Mouse (Mus musculus) liver, embryonic 16.5 days (tissue): Measurements from ENCODE around the gene Dmac2. TPM values are rescaled to one million over a fixed set of nuclear protein-coding genes. Genes with fewer than 3 reads are reported as not detected.

Experiments used
- ATAC-seq: fragments of 200-750 bp; cut with Nextera tagmentation; 2 replicates; pipeline ENCODE4 v1.8.0; 2017; ENCODE audit warnings: low read depth, mild to moderate bottlenecking, moderate number of reproducible peaks, moderate library complexity
- H3K27ac ChIP-seq: fragments of 300-500 bp; sonication (generic); 2 replicates; pipeline ENCODE4 v1.5.1; 2014; ENCODE audit warnings: mild to moderate bottlenecking, low read length
- H3K27me3 ChIP-seq: fragments of 300-500 bp; sonication (generic); 2 replicates; pipeline ENCODE4 v1.6.1; 2014; ENCODE audit warnings: low read depth, low read length, mixed read lengths; ENCODE audit not compliant: control insufficient read depth, insufficient read depth
- H3K36me3 ChIP-seq: fragments of 300-500 bp; sonication (generic); 2 replicates; pipeline ENCODE4 v1.6.1; 2014; ENCODE audit warnings: mild to moderate bottlenecking; ENCODE audit not compliant: control insufficient read depth, insufficient read depth
- H3K4me1 ChIP-seq: fragments of 300-500 bp; sonication (generic); 2 replicates; pipeline ENCODE4 v1.6.1; 2014; ENCODE audit warnings: low read depth, low read length, mixed read lengths; ENCODE audit not compliant: control insufficient read depth
- H3K4me2 ChIP-seq: fragments of 300-500 bp; sonication (generic); 2 replicates; pipeline ENCODE4 v1.6.1; 2014; ENCODE audit warnings: low read depth, low read length, mixed read lengths
- H3K4me3 ChIP-seq: fragments of 300-500 bp; sonication (generic); 2 replicates; pipeline ENCODE4 v1.5.1; 2014; ENCODE audit warnings: low read depth, mild to moderate bottlenecking, low read length
- H3K9ac ChIP-seq: fragments of 300-500 bp; sonication (generic); 2 replicates; pipeline ENCODE4 v1.6.1; 2014; ENCODE audit warnings: low read depth, low read length
- H3K9me3 ChIP-seq: fragments of 300-500 bp; sonication (generic); replicated peaks from 2 replicates; pipeline ENCODE4 v1.6.1; 2016; ENCODE audit warnings: low read length; ENCODE audit not compliant: control insufficient read depth
- WGBS: fragments of 180-500 bp; shearing (Covaris S2); extraction: QIAGEN DNeasy Blood & Tissue Kit; methylation state at CpG from one replicate; pipeline ENCODE4 v1.1.7; 2014; ENCODE audit not compliant: insufficient replicate concordance; 5-methylcytosine and 5-hydroxymethylcytosine counted together
- polyA plus RNA-seq: library from polyadenylated mRNA; unstranded; fragments of >200 nt; fragmentation: Nextera tagmentation; extraction: Ambion mirVana; gene quantifications from 2 replicates; pipeline ENCODE4 v1.2.1, GENCODE M21; 2015

The Dmac2 gene
- polyA plus RNA-seq, 1 experiment from 2014 or later = 8.9 TPM

DNA sequence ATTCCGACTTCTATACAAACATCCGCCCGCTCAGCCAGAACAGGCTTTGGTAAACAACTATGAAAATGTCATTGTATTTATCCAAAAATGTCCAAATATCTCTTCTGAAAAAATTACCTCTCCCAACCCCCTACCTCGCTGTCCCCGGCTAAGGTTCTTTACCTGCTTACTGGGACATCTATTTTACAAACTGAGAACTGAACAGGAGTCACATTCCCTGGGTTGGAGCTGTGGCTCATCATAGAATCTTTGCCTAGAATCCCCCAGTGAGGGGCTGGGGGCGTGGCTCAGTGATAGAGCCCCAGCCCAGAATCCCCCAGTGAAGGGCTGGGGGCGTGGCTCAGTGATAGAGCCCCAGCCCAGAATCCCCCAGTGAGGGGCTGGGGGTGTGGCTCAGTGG is 7.7 kb upstream of the Dmac2 start:
- no peak for ATAC-seq
- Histone ChIP-seq H3K4me3 (no peak overlapping the region), H3K27me3 (no peaks in the 10 kb centered on the region), H3K4me1 (no peaks in the 10 kb centered on the region; the same call in 1 of the 2 replicates), H3K9ac (no peak overlapping the region), H3K36me3 (no peaks in the 10 kb centered on the region), H3K4me2 (no peak overlapping the region), H3K27ac (no peak overlapping the region), H3K9me3 (no peaks in the 10 kb centered on the region)
- 51% methylated on average over 7 of the region's 7 CpGs for WGBS

DNA sequence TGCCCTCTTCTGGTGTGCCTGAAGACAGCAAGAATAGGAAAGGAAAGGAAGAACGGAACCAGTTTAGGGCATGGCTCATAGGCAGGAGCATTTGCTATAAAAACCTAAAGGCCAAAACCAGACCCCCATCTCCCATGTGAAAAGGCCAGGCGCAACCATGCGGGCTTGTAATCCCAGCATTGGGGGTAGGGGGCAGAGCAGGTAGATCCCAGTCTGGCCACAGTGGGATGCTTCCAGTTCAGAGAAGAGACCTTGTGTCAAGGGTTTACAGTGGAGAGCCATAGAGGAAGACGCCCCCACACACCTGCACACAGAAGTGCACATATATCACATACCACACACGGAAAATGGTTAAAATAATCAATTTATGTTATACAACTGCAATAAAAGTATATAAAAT is 5.1 kb upstream of the Dmac2 start:
- H3K4me2 ChIP-seq = no peak overlapping the region
- H3K9me3 ChIP-seq = no peaks in the 10 kb centered on the region
- H3K27me3 ChIP-seq = no peaks in the 10 kb centered on the region
- H3K4me1 ChIP-seq = peaks cover 5% of the 10 kb centered on the region
- no peak overlapping the region for H3K4me3 ChIP-seq
- no peaks in the 10 kb centered on the region for H3K36me3 ChIP-seq
- 70% methylated on average over 5 of the region's 5 CpGs for WGBS
- no peak for ATAC-seq
- H3K27ac ChIP-seq = no peak overlapping the region
- no peak overlapping the region for H3K9ac ChIP-seq

DNA sequence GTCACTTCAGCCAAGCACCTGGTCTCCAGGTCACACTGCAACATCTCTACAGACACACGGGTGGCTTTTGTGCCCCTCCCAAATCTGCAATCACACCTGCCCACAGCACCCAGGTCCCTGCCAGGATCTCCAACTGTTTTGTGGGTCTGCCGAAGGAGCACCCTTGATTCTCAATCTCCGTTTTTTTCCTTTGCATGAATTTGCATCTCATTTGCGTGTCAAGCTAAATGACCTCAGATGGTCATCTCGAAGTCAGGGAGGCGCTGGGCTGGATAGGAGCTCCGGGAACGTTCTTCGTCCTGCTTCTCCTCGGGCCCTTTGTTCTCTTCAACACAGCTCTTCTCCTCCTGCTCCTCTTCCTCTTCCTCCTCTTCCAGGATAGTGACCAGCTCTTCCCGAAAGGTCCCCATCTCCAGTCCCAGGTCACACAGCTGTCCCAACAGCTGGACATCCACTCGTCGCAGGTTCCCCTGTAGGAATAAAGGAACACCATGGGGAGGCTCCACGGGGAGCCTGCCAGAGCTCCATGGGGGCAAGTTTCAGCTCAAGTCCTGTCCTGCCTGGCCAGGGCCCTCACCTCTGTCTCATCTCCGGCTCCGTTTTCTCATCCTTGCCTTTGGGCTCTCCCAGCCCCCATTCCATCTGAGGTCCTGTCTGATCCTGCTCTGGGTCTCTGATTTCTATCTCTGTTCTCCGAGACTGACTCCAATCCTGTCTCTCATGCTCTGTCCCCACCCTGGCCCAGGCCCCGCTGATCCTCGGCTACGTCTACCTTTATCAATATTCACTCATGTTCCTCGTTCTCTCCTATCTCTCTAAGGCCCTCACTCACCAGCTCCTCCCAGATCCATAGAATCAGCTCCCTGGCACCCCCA is 4.1 kb upstream of the Dmac2 start:
- H3K9ac ChIP-seq = no peak overlapping the region
- no peak for ATAC-seq
- no peak overlapping the region for H3K4me2 ChIP-seq
- no peaks in the 10 kb centered on the region for H3K27me3 ChIP-seq
- 57% methylated on average over 21 of the region's 21 CpGs for WGBS
- no peak overlapping the region for H3K4me3 ChIP-seq
- no peak overlapping the region for H3K27ac ChIP-seq
- H3K9me3 ChIP-seq = no peaks in the 10 kb centered on the region
- H3K4me1 ChIP-seq = peaks cover 12% of the 10 kb centered on the region
- no peaks in the 10 kb centered on the region for H3K36me3 ChIP-seq

DNA sequence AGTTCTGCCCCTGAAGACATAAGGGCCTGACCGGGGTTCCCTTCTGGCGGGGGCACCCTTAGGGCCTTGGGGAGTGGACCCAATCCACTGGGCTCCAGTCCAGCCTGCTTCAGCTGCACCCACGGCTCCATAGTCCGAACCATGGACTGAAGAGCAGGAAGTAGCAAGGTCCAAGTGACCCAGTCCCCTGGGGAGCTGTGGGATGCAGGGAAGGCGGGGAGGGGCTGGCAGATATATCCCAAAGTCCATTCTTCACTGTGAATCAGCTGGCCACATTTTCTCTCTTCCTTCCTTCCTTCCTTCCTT is 3.6 kb upstream of the Dmac2 start, which contains the start of gene Erich4:
TSS of gene Erich4 (minus strand) at position 187 of the 306 bp plus-strand sequence.
- Histone ChIP-seq H3K4me1 (peaks cover 12% of the 10 kb centered on the region), H3K4me3 (no peak within 1 kb of the TSS), H3K4me2 (no peak within 1 kb of the TSS), H3K27me3 (no peaks in the 10 kb centered on the region), H3K27ac (no peak within 1 kb of the TSS), H3K36me3 (no peaks in the 10 kb centered on the region), H3K9ac (no peak within 1 kb of the TSS), H3K9me3 (no peaks in the 10 kb centered on the region)
- ATAC-seq = no peak
- WGBS = 50% methylated on average over 5 of the region's 5 CpGs

DNA sequence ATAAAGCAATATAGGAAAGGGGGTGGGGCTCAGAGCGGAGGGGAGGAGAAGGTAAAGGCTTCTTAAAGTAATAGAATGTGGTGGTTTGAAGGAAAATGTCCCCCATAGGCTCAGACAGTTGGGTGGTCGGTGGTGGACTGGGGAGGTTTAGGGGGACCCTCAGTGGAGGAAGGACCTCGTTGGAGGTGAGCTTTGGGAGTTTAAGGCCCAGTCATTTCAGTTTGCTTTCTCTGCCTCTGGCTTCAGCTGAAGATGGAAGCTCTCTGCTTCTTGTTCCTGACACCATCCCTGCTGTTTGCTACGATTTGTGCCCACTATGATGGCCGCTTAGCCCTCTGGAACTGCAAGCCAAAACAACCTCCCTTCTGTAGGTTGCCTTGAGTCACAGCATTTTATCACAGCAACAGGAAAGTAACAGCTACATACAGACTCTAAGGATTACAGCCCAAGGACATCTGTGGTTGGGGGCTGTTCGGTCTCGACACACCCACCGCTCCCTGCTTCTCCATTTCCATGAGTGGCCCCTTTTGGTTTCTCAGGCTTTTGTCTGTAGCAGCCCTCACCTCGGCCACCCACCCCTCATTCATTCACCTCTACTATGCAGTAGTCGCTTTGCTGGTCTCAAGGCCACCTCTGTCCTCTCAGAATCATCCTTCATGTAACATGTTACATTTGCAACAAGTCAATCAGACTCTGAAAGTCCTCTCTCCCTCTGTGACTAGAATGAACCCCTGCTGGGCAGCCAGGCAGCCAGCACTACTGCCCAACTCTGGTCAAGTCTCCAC is 1.6 kb upstream of the Dmac2 start:
- H3K36me3 ChIP-seq = no peaks in the 10 kb centered on the region
- no peak for ATAC-seq
- H3K4me1 ChIP-seq = peaks cover 12% of the 10 kb centered on the region
- H3K4me2 ChIP-seq = no peak overlapping the region
- H3K27me3 ChIP-seq = no peaks in the 10 kb centered on the region
- no peaks in the 10 kb centered on the region for H3K9me3 ChIP-seq
- 63% methylated on average over 10 of the region's 10 CpGs for WGBS
- H3K4me3 ChIP-seq = no peak overlapping the region
- H3K9ac ChIP-seq = no peak overlapping the region
- no peak overlapping the region for H3K27ac ChIP-seq

DNA sequence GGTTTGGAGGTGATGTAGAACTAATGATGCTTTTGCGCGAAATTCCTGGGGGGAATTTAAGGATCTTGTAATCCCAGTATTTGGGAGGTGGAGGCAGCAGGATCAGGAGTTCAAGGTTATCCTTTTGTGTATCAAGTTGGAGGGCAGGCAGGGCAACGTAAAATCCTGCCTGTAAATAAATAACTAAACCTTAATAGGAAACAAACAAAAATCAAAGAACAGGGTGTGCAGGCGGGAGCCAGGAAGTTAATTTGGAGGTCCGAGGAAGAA is 443 bp downstream of the Dmac2 start:
- Histone ChIP-seq H3K4me2 (peak overlapping the region; percentile 80), H3K27ac (no peak overlapping the region), H3K27me3 (no peaks in the 10 kb centered on the region), H3K9me3 (no peaks in the 10 kb centered on the region), H3K4me3 (peak overlapping the region; percentile 76), H3K36me3 (no peaks in the 10 kb centered on the region), H3K4me1 (peaks cover 12% of the 10 kb centered on the region), H3K9ac (peak overlapping the region; percentile 61)
- 18% methylated on average over 5 of the region's 5 CpGs for WGBS
- ATAC-seq = no peak

DNA sequence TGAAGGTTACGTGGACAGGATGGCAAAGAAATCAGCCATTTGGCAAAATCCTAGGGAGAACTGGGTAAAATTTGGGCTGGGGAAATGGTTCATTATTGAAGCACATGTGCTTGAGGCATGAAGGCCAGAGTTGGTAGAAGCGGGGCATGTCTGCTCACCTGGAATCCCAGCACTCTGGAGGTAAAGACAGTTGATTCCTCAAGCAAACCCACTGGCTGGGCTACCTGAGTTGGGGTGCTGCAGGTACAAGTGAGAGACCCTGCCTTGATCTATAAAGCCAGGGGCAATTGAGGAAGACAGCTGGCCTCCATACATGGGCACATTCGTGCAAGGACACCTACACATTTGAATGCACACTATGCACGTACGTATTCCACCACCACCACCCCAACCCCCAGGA is 887 bp downstream of the Dmac2 start:
- Histone ChIP-seq H3K4me1 (peaks cover 12% of the 10 kb centered on the region), H3K27ac (no peak overlapping the region), H3K27me3 (no peaks in the 10 kb centered on the region), H3K36me3 (no peaks in the 10 kb centered on the region), H3K4me3 (no peak overlapping the region; the same call in 1 of the 2 replicates), H3K9ac (no peak overlapping the region; the same call in 1 of the 2 replicates), H3K9me3 (no peaks in the 10 kb centered on the region), H3K4me2 (peak overlapping the region; percentile 80; the same call in 1 of the 2 replicates)
- 80% methylated on average over 5 of the region's 5 CpGs for WGBS
- ATAC-seq = no peak

DNA sequence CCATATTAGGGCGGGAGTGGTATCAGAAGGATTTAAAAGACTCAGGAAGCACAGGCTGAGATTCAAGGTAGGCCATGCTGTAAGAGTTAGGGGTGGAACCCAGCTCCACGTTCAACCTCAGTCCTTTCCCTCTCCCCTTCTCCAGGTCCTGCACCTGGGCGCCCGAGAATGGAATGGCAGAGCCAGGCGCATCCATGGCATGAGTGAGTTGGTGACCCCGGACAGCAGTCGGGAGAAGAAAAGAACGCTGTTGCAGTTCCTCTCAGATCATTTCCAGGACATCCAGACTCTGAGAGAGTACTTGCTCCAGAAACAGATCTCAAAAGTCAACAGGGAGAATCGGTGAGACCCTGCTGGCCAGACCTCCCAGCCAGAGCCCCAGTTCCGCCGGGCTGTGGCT is 1.5 kb downstream of the Dmac2 start:
- Histone ChIP-seq H3K4me3 (no peak overlapping the region), H3K4me2 (no peak overlapping the region), H3K36me3 (no peaks in the 10 kb centered on the region), H3K27ac (no peak overlapping the region), H3K4me1 (peaks cover 12% of the 10 kb centered on the region), H3K27me3 (no peaks in the 10 kb centered on the region), H3K9me3 (no peaks in the 10 kb centered on the region), H3K9ac (no peak overlapping the region)
- WGBS = 75% methylated on average over 11 of the region's 11 CpGs
- no peak for ATAC-seq

DNA sequence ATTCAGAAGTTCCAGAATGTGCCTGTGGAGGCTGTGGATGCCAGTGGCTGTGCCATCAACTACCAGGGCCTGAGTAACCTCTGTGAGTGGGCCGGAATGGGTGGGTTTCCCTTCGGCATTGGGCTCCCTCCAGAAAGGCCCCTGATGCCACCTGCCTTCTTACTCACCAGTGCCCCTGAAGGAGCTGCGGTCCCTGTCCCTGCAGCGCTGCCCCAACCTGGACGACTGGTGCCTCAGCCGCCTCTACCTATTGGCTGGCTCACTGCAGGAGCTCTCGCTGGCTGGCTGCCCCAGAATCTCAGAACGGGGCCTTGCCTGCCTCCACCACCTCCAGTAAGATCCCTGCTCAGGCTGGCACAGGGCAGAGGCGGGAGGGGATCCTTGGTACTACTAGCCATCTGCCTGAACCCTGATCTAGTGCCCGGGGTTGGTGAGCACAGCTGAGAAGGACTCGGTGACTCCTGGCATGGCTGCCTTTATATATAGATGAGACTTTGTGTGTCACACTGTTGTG is 4.7 kb downstream of the Dmac2 start:
- Histone ChIP-seq H3K9ac (no peak overlapping the region), H3K27ac (no peak overlapping the region), H3K9me3 (no peaks in the 10 kb centered on the region), H3K4me3 (no peak overlapping the region), H3K36me3 (no peaks in the 10 kb centered on the region), H3K4me2 (no peak overlapping the region), H3K4me1 (peaks cover 36% of the 10 kb centered on the region), H3K27me3 (no peaks in the 10 kb centered on the region)
- no peak for ATAC-seq
- 83% methylated on average over 11 of the region's 11 CpGs for WGBS
